Mouse (Mus musculus) MEL (cell line): ENCODE measurements around the gene Pcdh9.

Experiments
- CTCF ChIP-seq, 3 experiments: IDR thresholded peaks in 2 of 3; conservative IDR thresholded peaks in 1 of 3; 2 replicates each; pipeline ENCODE4 v1.5.1; 2011 to 2012; ENCODE audit warnings: low read length in 3 of 3, low read depth in 2 of 3, mild to moderate bottlenecking in 2 of 3, improper control_type of control experiment in 1 of 3, inconsistent platforms in 1 of 3, mixed read lengths in 1 of 3, moderate library complexity in 1 of 3; ENCODE audit not compliant: control insufficient read depth in 1 of 3, insufficient read depth in 1 of 3, poor library complexity in 1 of 3, severe bottlenecking in 1 of 3
- E2F4 ChIP-seq: IDR thresholded peaks from 2 replicates; pipeline ENCODE4 v1.6.1; 2011; ENCODE audit warnings: low read depth, low read length, improper control_type of control experiment, borderline replicate concordance
- ELF1 ChIP-seq: IDR thresholded peaks from 2 replicates; pipeline ENCODE4 v1.6.1; 2014; ENCODE audit warnings: low read depth, mild to moderate bottlenecking, inconsistent platforms, low read length, improper control_type of control experiment, moderate library complexity
- EP300 ChIP-seq, 2 experiments: IDR thresholded peaks; 2 replicates each; pipeline ENCODE4 v1.6.1; 2011; ENCODE audit warnings: improper control_type of control experiment in 2 of 2, low read length in 2 of 2, low read depth in 1 of 2, mild to moderate bottlenecking in 1 of 2
- JUND ChIP-seq: IDR thresholded peaks from 2 replicates; pipeline ENCODE4 v1.6.1; 2011; ENCODE audit warnings: low read depth, mild to moderate bottlenecking, improper control_type of control experiment, low read length
- MAFK ChIP-seq: IDR thresholded peaks from 2 replicates; pipeline ENCODE4 v1.6.1; 2011; ENCODE audit warnings: low read depth, mild to moderate bottlenecking, low read length, improper control_type of control experiment, borderline replicate concordance
- POLR2A ChIP-seq, 2 experiments: IDR thresholded peaks; 2 replicates each; pipeline ENCODE4 v1.6.1; 2011 to 2012; ENCODE audit warnings: low read length in 2 of 2, mild to moderate bottlenecking in 2 of 2, control low read depth in 1 of 2, improper control_type of control experiment in 1 of 2, low read depth in 1 of 2, moderate library complexity in 1 of 2; ENCODE audit not compliant: control insufficient read depth in 1 of 2, insufficient read depth in 1 of 2, poor library complexity in 1 of 2
- TBP ChIP-seq: IDR thresholded peaks from 2 replicates; pipeline ENCODE4 v1.8.0; 2011; ENCODE audit warnings: low read depth, low read length, improper control_type of control experiment

DNA sequence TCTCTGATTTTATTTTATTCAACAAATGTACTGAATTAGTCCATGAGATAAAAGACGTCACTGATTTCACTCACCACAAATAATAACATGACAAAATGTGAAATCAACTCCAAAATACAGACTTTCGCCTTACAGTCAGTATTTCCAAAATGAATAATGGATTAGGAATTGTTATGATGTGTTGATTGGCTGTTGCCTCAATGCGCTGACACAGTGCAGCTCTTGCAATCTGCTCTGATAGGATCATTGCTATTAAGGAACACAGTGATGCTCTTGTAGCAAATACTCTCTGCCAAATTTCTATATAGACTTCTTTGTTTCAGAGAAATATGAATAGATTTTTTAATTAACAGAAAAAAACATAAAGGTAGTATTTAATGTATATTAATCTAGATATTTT lies 373.8 kb downstream of the Pcdh9 start:
- no peak for TF ChIP-seq CTCF (IDR thresholded peaks at IDR 0.05 in 2 of 3, conservative IDR thresholded peaks at IDR 0.05 in 1 of 3; ENCODE audit: control insufficient read depth in 1 of 3, insufficient read depth in 1 of 3, low read depth in 2 of 3, low read length in 3 of 3, poor library complexity in 1 of 3, severe bottlenecking in 1 of 3)
- no peak for TF ChIP-seq POLR2A (IDR thresholded peaks at IDR 0.05; ENCODE audit: control insufficient read depth in 1 of 2, insufficient read depth in 1 of 2, low read depth in 1 of 2, low read length in 2 of 2, poor library complexity in 1 of 2)
- TF ChIP-seq JUND: no peak
- TF ChIP-seq E2F4: no peak
- TF ChIP-seq EP300 (IDR thresholded peaks at IDR 0.05; ENCODE audit: low read depth in 1 of 2, low read length in 2 of 2): no peak
- no peak for TF ChIP-seq TBP
- no peak for TF ChIP-seq MAFK
- no peak for TF ChIP-seq ELF1
